ENCODE assay signal across 25 mouse cellular contexts in the genomic region with DNA sequence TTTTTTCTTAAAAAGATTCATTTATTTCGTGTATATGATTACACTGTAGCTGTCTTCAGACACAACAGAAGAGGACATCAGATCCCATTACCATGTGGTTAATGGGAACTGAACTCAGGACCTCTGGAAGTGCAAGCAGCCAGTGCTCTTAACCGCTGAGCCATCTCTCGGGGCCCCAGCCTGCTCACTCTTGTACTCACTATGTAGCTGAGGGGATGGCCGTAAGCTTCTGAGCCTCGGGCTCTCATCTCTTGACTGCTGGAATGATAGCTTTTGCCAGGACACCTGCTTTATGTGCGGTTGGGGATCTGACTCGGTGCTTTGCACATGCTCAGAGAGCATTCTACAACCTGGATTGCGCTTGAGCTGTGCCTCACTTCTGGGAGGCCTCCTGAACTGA. TPM values are rescaled to one million over a fixed set of nuclear protein-coding genes. Genes with fewer than 3 reads are reported as not detected.
DNase-seq lines count a peak whose midpoint lies in the region; ATAC-seq and TF ChIP-seq lines count a peak whose summit lies in the region.
"Had no signal": no experiment of that assay in that cellular context is flagged by ENCODE, and none has a peak within 500 bp of the region (broad histone marks: within the 10 kb centered on the region; RNA-seq: fewer than 3 reads in every experiment).

No protein-coding gene starts in this region.

- H3K9ac ChIP-seq in CH12.LX (ENCODE audit: insufficient read depth, low read depth): no peak overlapping the region
- H3K9ac ChIP-seq in limb, embryonic 14.5 days (ENCODE audit: low read depth, low read length, severe bottlenecking): no peak overlapping the region
- H3K9ac ChIP-seq in intestine, embryonic 15.5 days: no peak overlapping the region
- H3K9ac ChIP-seq: embryonic facial prominence, embryonic 12.5 days; embryonic facial prominence, embryonic 15.5 days; forebrain, embryonic 13.5 days; hindbrain, embryonic 12.5 days; hindbrain, embryonic 15.5 days had no signal

- TF ChIP-seq CTCF in CH12.LX (conservative IDR thresholded peaks at IDR 0.05 in 1 of 2, IDR thresholded peaks at IDR 0.05 in 1 of 2; ENCODE audit: low read depth in 2 of 2, low read length in 2 of 2): no peak

- in situ Hi-C loops in CH12.LX (cut with MboI; ENCODE audit: low pct_ligation_motif_present, low pct_unique_long_range_greater_than_20kb, low sequenced_read_pairs): no loop called here

- H3K4me3 ChIP-seq in CH12.LX (replicated peaks in 1 of 3; ENCODE audit: low read depth in 2 of 3, low read length in 2 of 3, poor library complexity in 1 of 3): no peak overlapping the region
- no peak overlapping the region for H3K4me3 ChIP-seq in limb, embryonic 10.5 days
- no peak overlapping the region for H3K4me3 ChIP-seq in limb, embryonic 14.5 days (replicated peaks; ENCODE audit: low read length)
- no peak overlapping the region for H3K4me3 ChIP-seq in intestine, embryonic 15.5 days (replicated peaks)
- H3K4me3 ChIP-seq: embryonic facial prominence, embryonic 12.5 days; embryonic facial prominence, embryonic 15.5 days; forebrain, embryonic 13.5 days; gastrocnemius, adult 2 months; hindbrain, embryonic 12.5 days; hindbrain, embryonic 15.5 days had no signal

- DNase-seq in embryo, embryonic 10.5 days (ENCODE audit: low spot score): peak; percentile 42
- no peak for DNase-seq in embryo, embryonic 11 days
- no peak for DNase-seq in CH12.LX (ENCODE audit: extremely low read depth)
- no peak for DNase-seq in limb, embryonic 10.5 days (ENCODE audit: low spot score)
- peak; percentile 68 for DNase-seq in limb, embryonic 14.5 days (ENCODE audit: low spot score)
- no peak for DNase-seq in retina, embryonic 14.5 days (ENCODE audit: low spot score)
- DNase-seq: adrenal gland, adult 8-10 months; adrenal gland, postnatal 25 days; cerebellum, adult 11-12 months; cerebellum, adult 8-10 months; cerebellum, postnatal 10 days; cerebellum, postnatal 36 days; gastrocnemius, adult 2 months; gastrocnemius, postnatal 14 days; heart, adult 11 months had no signal

- peak; percentile 64 for ATAC-seq in limb, embryonic 14.5 days (ENCODE audit: low FRiP score, low read depth)
- ATAC-seq in intestine, embryonic 15.5 days: no peak
- ATAC-seq: forebrain, embryonic 13.5 days; forebrain, embryonic 16.5 days; Patski had no signal

- no peak overlapping the region for H3K4me2 ChIP-seq in CH12.LX (ENCODE audit: insufficient read depth, low read depth, poor library complexity, severe bottlenecking)
- H3K4me2 ChIP-seq in limb, embryonic 14.5 days (replicated peaks; ENCODE audit: low read depth, low read length, severe bottlenecking): no peak overlapping the region
- no peak overlapping the region for H3K4me2 ChIP-seq in intestine, embryonic 15.5 days (replicated peaks)
- H3K4me2 ChIP-seq: embryonic facial prominence, embryonic 12.5 days; embryonic facial prominence, embryonic 15.5 days; forebrain, embryonic 13.5 days; heart, embryonic 11.5 days; hindbrain, embryonic 12.5 days; hindbrain, embryonic 15.5 days had no signal

- TF ChIP-seq POLR2A in CH12.LX (IDR thresholded peaks at IDR 0.05; ENCODE audit: low read depth, low read length): no peak
- TF ChIP-seq POLR2A in limb, embryonic 14.5 days (IDR thresholded peaks at IDR 0.05; ENCODE audit: borderline replicate concordance, extremely low read depth, insufficient read depth, insufficient read length): no peak

- H3K27me3 ChIP-seq in CH12.LX (replicated peaks): peaks cover 73% of the 10 kb centered on the region
- H3K27me3 ChIP-seq in limb, embryonic 10.5 days (ENCODE audit: low read depth, poor library complexity, severe bottlenecking): peaks cover 12% of the 10 kb centered on the region; the same call in 1 of the 2 replicates
- H3K27me3 ChIP-seq in limb, embryonic 14.5 days (ENCODE audit: control insufficient read depth, insufficient read depth, low read length): no peaks in the 10 kb centered on the region
- no peaks in the 10 kb centered on the region for H3K27me3 ChIP-seq in intestine, embryonic 15.5 days (replicated peaks)
- H3K27me3 ChIP-seq: embryonic facial prominence, embryonic 12.5 days; embryonic facial prominence, embryonic 15.5 days; forebrain, embryonic 13.5 days; hindbrain, embryonic 15.5 days; Patski had no signal

- 50% methylated on average over 8 of the region's 8 CpGs for WGBS in limb, embryonic 10.5 days
- 37% methylated on average over 8 of the region's 8 CpGs for WGBS in limb, embryonic 14.5 days
- WGBS in intestine, embryonic 15.5 days: 62% methylated on average over 8 of the region's 8 CpGs

- dilution Hi-C loops in CH12.LX (cut with MboI; ENCODE audit: extremely low pct_ligation_motif_present, extremely low pct_unique_long_range_greater_than_20kb, low sequenced_read_pairs): no loop called here

- no peak for TF ChIP-seq RAD21 in CH12.LX (IDR thresholded peaks at IDR 0.05; ENCODE audit: low read depth, low read length)

- H3K79me2 ChIP-seq in CH12.LX (replicated peaks; ENCODE audit: control insufficient read depth, extremely low read depth, insufficient read depth, poor library complexity, severe bottlenecking): no peaks in the 10 kb centered on the region

- TF ChIP-seq EP300 in CH12.LX (IDR thresholded peaks at IDR 0.05; ENCODE audit: low read length): no peak

- H3K36me3 ChIP-seq in CH12.LX (replicated peaks in 1 of 2; ENCODE audit: control insufficient read depth in 1 of 2, insufficient read depth in 1 of 2, low read length in 1 of 2): no peaks in the 10 kb centered on the region
- peaks cover 13% of the 10 kb centered on the region for H3K36me3 ChIP-seq in limb, embryonic 10.5 days
- H3K36me3 ChIP-seq in limb, embryonic 14.5 days (ENCODE audit: control insufficient read depth, insufficient read depth, low read length): peaks cover 2% of the 10 kb centered on the region
- H3K36me3 ChIP-seq in intestine, embryonic 15.5 days: no peaks in the 10 kb centered on the region
- H3K36me3 ChIP-seq: G1E; hindbrain, embryonic 15.5 days had no signal

- H3K27ac ChIP-seq in CH12.LX (ENCODE audit: insufficient read depth, low read depth): no peak overlapping the region
- H3K27ac ChIP-seq in limb, embryonic 10.5 days: 0 out of 2 replicates have a peak overlapping the region, but pooled peaks have one; percentile 59
- no peak overlapping the region for H3K27ac ChIP-seq in limb, embryonic 14.5 days (replicated peaks; ENCODE audit: low read depth, low read length)
- no peak overlapping the region for H3K27ac ChIP-seq in intestine, embryonic 15.5 days
- H3K27ac ChIP-seq: embryonic facial prominence, embryonic 12.5 days; embryonic facial prominence, embryonic 15.5 days; forebrain, embryonic 13.5 days; gastrocnemius, adult 2 months; hindbrain, embryonic 12.5 days; hindbrain, embryonic 15.5 days had no signal

- H3K4me1 ChIP-seq in CH12.LX (ENCODE audit: control insufficient read depth in 1 of 2, insufficient read depth in 2 of 2): peaks cover 0 to 7% of the 10 kb centered on the region in 2 experiments; a peak in 2 of 4 replicates
- peaks cover 70% of the 10 kb centered on the region for H3K4me1 ChIP-seq in limb, embryonic 10.5 days
- H3K4me1 ChIP-seq in limb, embryonic 14.5 days (ENCODE audit: control insufficient read depth, insufficient read depth, low read length): peaks cover 29% of the 10 kb centered on the region; the same call in 1 of the 2 replicates
- peaks cover 33% of the 10 kb centered on the region for H3K4me1 ChIP-seq in intestine, embryonic 15.5 days (replicated peaks)

- peaks cover 4% of the 10 kb centered on the region for H3K9me3 ChIP-seq in CH12.LX (replicated peaks; ENCODE audit: low read length)
- H3K9me3 ChIP-seq in limb, embryonic 10.5 days (replicated peaks): no peaks in the 10 kb centered on the region
- H3K9me3 ChIP-seq in limb, embryonic 14.5 days (ENCODE audit: control insufficient read depth, low read length): no peaks in the 10 kb centered on the region
- no peaks in the 10 kb centered on the region for H3K9me3 ChIP-seq in intestine, embryonic 15.5 days
- H3K9me3 ChIP-seq: embryonic facial prominence, embryonic 15.5 days; forebrain, embryonic 13.5 days; hindbrain, embryonic 12.5 days; hindbrain, embryonic 15.5 days had no signal

TF ChIP-seq in CH12.LX, 34 proteins besides CTCF, POLR2A, EP300 and RAD21:
- TF ChIP-seq MAFK (IDR thresholded peaks at IDR 0.05; ENCODE audit: insufficient replicate concordance, low read length) (no peak), TBP (conservative IDR thresholded peaks at IDR 0.05; ENCODE audit: low read depth, low read length) (peak; percentile 82), ELF1 (IDR thresholded peaks at IDR 0.05; ENCODE audit: low read depth, low read length) (peak; percentile 52)

RNA-seq across cellular contexts. Expression of a gene that starts 1.4 kb away (rescaled TPM):
- total RNA-seq in CH12.LX (2012; rRNA removed) (1.3 and 1.4 TPM in 2 replicates), CH12.LX (2014; rRNA removed) (not detected in 2 replicates)
- 0.11 TPM in 1 of 2 replicates, not detected in the other for polyA plus RNA-seq in CH12.LX (2012; ENCODE audit: insufficient read length, low read depth)
- 258 and 261 TPM in 2 replicates for polyA plus RNA-seq in limb, embryonic 10.5 days (2016; fragmentation: Nextera tagmentation; extraction: Ambion mirVana)
- polyA plus RNA-seq in limb, embryonic 14.5 days (2012; rRNA removed): 255 and 292 TPM in 2 replicates
- polyA plus RNA-seq in limb, embryonic 14.5 days (2014; fragmentation: Nextera tagmentation; extraction: Ambion mirVana): 265 and 288 TPM in 2 replicates
- polyA plus RNA-seq in intestine, embryonic 15.5 days (2015; fragmentation: Nextera tagmentation; extraction: Ambion mirVana): 184 and 194 TPM in 2 replicates
- polyA plus RNA-seq: G1E had no signal

Comparison
In these comparisons a context has a peak if more than half of its experiments do, and no peak if none do; other contexts are left out.
1. DNase-seq: peak in embryo, embryonic 10.5 days (single experiment) and limb, embryonic 14.5 days (single experiment); none in embryo, embryonic 11 days (single experiment), CH12.LX (single experiment), limb, embryonic 10.5 days (single experiment) and retina, embryonic 14.5 days (single experiment).
2. RNA of a gene that starts 1.4 kb away (polyA plus RNA-seq): 255 to 292 TPM in limb, embryonic 14.5 days, 258 to 261 TPM in limb, embryonic 10.5 days and 184 to 194 TPM in intestine, embryonic 15.5 days; 0.11 TPM in CH12.LX; every median in the first group is over 100 times any median in the second.